Mouse (Mus musculus): ENCODE measurements around the gene Reep3.

The Reep3 gene

GRCm38 (mm10) chr10:67081206-67082007 is 15.3 kb downstream of the Reep3 start:
- no peak for DNase-seq

GRCm38 (mm10) chr10:67079030-67079429 is 17.7 kb downstream of the Reep3 start:
- DNase-seq = no peak

DNA sequence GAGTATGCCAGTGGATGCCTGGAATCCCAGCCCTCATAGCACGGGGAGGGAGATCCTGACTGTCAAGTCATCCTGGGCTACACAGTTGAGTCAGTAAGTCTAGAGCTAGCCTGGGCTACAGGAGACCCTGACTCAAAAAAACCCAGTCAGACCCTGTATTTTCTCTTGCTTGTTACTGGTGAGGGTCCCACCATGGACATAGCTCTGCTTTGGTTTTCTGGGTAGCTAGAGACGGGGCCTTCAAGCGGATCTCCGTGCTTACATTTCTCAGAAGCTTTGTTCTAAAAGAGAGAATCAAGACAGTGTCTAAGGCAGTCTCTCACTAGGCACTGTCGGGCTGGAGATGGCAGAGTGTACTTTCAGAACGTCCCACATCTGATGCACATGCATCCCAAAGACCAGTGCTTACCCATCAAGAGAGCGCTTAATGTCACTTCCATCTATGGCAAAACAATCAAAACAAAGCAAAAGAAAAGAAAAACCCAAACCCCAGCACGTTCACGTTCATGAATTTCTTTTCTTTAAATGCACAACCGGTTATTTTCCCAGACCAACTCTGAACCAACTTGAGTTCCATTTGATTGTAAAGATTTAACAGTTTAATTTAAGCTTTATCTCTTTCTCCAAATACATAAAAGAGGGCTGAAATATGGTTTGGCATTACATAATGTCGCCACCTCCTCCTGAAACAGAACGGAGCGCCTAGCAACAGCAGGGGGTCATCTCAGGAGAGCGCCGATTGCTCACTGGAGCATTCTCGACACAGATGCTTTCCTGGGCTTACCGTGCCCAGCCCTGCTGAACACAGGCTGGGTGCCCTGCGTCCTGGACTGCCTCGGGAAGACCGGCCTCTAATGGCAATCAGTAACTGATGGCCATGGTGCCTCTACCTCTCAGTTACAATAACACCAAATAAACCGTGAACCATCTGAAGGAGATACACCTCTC is 20.5 kb downstream of the Reep3 start:
- DNase-seq = no peak

GRCm38 (mm10) chr10:67073577-67073976 is 23.2 kb downstream of the Reep3 start:
- DNase-seq = no peak

- no peak for DNase-seq
Observed at GRCm38 (mm10) chr10:67072600-67072999, 24.1 kb downstream of the Reep3 start.

- DNase-seq = no peak
Observed at GRCm38 (mm10) chr10:67071884-67072283, 24.9 kb downstream of the Reep3 start.

DNA sequence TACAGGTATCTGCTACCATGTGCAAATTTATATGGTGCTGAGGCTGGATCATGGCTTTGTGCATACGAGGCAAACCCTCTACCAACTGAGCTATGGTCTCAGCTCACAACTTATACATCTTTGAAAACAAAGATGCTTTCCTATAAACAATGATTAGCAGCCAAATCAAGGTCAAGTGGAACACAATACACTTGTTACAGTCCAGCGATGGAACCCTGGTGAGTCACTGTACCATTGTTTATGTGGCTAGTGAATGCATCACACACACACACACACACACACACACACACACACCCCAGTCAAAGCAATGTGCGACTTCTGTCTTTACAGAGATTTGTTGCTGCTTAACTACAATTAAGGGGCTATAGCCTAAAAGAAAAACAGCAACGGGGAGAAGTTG is 25.4 kb downstream of the Reep3 start:
- no peak for DNase-seq

- DNase-seq = no peak
Observed at GRCm38 (mm10) chr10:67069013-67069412, 27.7 kb downstream of the Reep3 start.

DNA sequence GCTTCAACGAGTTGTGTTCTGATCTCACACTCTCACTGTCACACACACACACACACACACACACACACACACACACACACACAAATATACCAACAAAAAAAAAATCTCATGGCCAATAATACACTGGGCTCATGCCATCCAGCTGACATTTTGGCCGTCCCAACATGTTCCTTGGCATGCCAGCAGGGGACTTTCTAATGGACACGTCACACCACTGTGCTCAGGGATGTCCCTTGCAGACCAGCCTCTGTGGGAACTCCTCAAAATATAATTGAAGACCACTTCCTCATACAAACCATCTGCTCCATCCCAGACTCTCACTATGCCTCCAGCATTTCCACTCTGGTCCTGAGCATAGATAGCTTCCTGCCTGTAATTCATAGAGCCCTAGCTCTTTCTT is 30.3 kb downstream of the Reep3 start:
- no peak for DNase-seq

DNA sequence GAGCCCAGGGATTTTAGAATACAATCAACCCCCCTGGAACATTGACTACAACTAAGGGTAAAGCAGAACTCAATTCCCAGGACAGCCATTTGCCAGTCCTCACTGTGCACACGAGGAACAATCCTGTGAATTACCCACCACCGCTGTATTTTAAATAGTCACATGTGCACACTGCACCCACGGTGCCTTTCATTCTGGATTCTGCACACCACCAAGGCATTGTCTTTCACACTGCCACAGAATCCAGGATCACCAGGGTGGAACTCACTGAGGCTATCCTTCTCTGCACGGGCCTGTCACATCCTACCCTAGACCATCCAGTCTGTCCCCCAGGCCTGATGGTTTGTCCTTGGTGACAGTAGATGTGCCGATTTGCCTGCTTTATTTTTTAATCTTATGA is 30.8 kb downstream of the Reep3 start:
- DNase-seq = no peak

GRCm38 (mm10) chr10:67065277-67065887 is 31.4 kb downstream of the Reep3 start:
- DNase-seq = no peak

DNA sequence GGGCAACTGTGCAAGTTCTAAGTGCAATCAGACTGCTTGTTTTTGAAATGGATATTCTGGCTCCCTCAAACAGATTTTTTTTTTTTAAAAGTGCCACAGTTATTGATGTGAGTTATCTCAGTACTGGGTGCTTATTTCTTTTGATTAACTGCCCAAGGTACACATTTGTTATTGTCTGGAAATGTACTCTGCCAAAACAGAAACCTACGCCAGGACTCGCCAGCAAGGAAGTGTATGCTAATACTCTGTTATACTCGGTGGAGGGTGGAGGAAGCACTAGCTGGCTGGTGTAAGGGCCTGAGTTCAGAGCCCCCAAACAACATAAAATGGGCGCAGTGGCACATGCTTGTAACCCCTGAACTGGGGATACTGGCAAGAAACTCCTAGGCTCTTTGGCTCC is 34.9 kb downstream of the Reep3 start:
- no peak for DNase-seq

DNA sequence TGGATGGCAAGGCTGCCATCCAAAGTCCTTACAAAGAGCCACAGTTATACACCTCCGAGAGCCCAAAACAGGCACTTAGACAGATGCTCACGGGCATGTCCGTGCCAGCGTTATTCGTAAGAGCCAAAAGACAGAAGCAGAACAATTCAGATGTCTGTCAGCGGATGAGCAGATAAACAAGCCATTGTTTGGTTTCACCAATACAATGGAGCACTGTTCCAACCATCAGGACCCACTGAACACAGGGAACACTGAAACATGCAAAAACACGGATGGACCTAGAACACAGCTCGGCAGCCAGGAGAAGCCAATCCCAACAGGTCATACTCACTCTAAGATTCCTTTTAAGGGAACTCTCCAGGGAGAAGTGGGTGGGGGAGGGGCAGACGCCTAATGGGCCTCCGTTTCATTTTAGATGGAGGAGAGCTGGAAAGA is 35.4 kb downstream of the Reep3 start:
- DNase-seq = peak; percentile 66

GRCm38 (mm10) chr10:67058702-67059101 is 38.0 kb downstream of the Reep3 start:
- DNase-seq = no peak

DNA sequence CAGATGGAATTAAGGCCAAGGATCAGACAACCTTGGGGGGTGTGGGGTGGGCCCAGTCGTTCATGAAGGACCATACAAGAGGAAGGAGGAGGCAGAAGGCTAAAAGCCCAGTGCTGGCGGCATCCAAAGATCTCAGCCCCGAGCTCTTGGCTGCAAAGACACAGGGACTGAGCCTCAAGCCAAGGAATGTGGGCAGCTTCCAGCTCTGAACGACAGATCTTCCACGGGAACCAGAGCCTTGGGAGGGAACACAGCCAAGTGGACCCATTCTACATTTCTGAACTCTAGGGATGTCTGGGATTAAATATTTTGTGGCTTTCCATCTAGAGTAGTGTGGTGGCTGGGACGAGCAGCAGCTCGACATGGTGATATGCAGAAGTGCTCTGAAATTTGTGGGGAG is 38.4 kb downstream of the Reep3 start:
- no peak for DNase-seq

- DNase-seq = no peak
Observed at GRCm38 (mm10) chr10:67057696-67058095, 39.0 kb downstream of the Reep3 start.

DNA sequence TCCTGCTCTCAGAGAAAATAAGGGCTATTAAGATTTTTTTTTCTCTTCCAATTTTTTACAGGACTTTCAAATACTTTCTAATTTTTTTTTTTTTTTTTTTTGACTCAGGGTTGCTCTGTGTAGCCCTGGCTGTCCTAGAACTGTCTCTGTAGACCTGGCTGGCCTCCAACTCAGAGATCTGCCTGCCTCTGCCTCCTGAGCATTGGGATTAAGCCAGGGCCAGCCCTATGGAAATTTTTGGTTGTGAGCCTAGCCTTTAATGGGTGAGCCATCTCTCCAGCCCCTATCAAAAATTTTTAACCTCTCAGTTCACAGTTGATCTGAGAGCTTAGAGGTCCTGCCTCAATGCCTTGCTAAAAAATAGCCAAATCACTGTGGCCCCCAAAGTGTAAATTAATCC is 39.5 kb downstream of the Reep3 start:
- DNase-seq = no peak

- DNase-seq = no peak
Observed at GRCm38 (mm10) chr10:67055867-67056856, 40.6 kb downstream of the Reep3 start.

GRCm38 (mm10) chr10:67053475-67053874 is 43.3 kb downstream of the Reep3 start:
- DNase-seq = no peak

GRCm38 (mm10) chr10:67052429-67052828 is 44.3 kb downstream of the Reep3 start:
- DNase-seq = no peak

- no peak for DNase-seq
Observed at GRCm38 (mm10) chr10:67051466-67051865, 45.3 kb downstream of the Reep3 start.

GRCm38 (mm10) chr10:67050766-67051165 is 46.0 kb downstream of the Reep3 start:
- DNase-seq = no peak

Measured in embryo, embryonic 11 days (tissue).